Mouse (Mus musculus) erythroblast, embryonic 14.5 days (primary cell): ENCODE measurements around the gene Arfip1.

Source experiments
- GATA1 ChIP-seq: IDR thresholded peaks from 2 replicates; pipeline ENCODE4 v1.6.1; 2012; ENCODE audit warnings: low read length, inconsistent platforms, mixed read lengths
- TAL1 ChIP-seq: IDR thresholded peaks from 3 replicates; pipeline ENCODE4 v1.6.1; 2012; ENCODE audit warnings: low read length, inconsistent platforms, mixed read lengths

- TF ChIP-seq GATA1 (no peak), TAL1 (no peak)
Observed at GRCm38 (mm10) chr3:84615050-84615855, 32.8 kb upstream of the Arfip1 start.
